Mouse (Mus musculus) lung, adult 2 months (tissue): ENCODE data around the gene Flywch1. TPM values are rescaled to one million over a fixed set of nuclear protein-coding genes. Genes with fewer than 3 reads are reported as not detected.

Experiments
- DNase-seq: peaks from one replicate; pipeline ENCODE4 v3.0.0; 2022
- H3K4me1 ChIP-seq: fragments of 200-500 bp; 2 replicates; pipeline ENCODE4 v1.6.1; 2011; ENCODE audit warnings: low read length; ENCODE audit not compliant: control insufficient read depth, insufficient read depth
- H3K4me3 ChIP-seq: fragments of 200-500 bp; replicated peaks from 2 replicates; pipeline ENCODE3; 2011; ENCODE audit warnings: low read depth, mild to moderate bottlenecking, control low read depth, low read length; ENCODE audit errors: extremely low read depth
- CTCF ChIP-seq: fragments of 200-500 bp; IDR thresholded peaks from 2 replicates; pipeline ENCODE4 v1.5.1; 2011; ENCODE audit warnings: mild to moderate bottlenecking, low read length, control low read depth; ENCODE audit not compliant: insufficient read depth
- POLR2A ChIP-seq: fragments of 200-500 bp; IDR thresholded peaks from 2 replicates; pipeline ENCODE4 v1.6.1; 2011; ENCODE audit warnings: low read depth, mild to moderate bottlenecking, control low read depth, low read length, borderline replicate concordance; ENCODE audit errors: extremely low read depth
- WGBS: fragments of 180-500 bp; shearing (Covaris S2); methylation state at CpG from one replicate; pipeline ENCODE4 v1.1.7; 2018; 5-methylcytosine and 5-hydroxymethylcytosine counted together
- polyA plus RNA-seq: library from polyadenylated mRNA; depleted of rRNA; stranded (reverse); fragments of >200 nt; gene quantifications from 2 replicates; pipeline ENCODE4 v1.2.3, GENCODE M21; 2012; rRNA removed

Gene Flywch1
- polyA plus RNA-seq, result 37.1 and 39.1 TPM in 2 replicates

DNA sequence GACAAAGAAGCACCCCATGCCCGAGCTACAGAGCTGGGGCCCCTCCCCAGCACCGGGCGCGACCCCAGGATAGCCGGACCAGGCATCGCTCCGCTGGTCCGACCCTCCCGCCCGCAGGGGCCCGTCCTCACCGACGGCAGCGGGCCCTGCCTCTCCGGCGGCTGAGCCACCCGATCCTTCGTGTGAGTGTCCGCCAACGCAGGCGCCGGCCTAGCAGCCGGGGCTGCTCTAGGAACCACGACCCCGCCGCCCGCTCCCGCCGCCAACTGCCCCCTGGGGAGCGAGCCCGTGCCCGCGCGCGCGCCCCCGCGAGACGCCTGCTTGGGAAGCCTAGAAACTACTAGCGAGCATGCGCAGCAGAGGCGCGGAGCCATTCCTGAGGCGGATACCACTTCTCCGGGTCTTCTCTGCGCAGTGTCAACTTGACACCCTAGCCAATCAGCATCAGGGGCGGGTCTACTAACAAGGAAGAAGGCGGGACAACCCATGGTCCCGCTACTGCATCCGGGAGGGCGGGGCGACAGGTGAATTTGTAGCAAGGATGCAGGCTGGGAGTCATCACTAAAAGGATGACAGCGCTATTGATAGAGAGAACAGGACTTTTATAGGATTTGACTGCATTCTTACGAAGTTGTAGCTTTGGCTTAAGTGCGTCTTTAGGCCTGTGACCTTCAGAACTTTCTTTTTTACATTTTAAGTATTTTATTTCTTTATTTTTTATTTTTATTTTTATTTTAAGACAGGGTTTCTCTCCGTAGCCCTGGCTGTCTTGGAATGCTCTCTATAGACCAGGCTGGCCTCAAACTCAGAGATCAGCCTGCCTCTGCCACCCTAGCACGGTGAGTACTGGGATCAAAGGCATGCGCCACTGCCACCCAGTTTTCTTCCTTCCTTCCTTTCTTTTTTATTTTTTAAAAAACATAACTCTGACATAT, at the start of gene Flywch1:
TSS of gene Flywch1 (minus strand) at position 319 of the 935 bp plus-strand sequence.
- WGBS, result 3% methylated on average over 57 of the region's 58 CpGs
- TF ChIP-seq CTCF, result no peak
- TF ChIP-seq POLR2A, result 0 out of 2 replicates have a peak, but pooled peaks have one; percentile 27
- Histone ChIP-seq H3K4me3 (peak within 1 kb of the TSS; percentile 67), H3K4me1 (no peaks in the 10 kb centered on the region; the same call in none of the 2 replicates)
- peak; percentile 96 for DNase-seq

DNA sequence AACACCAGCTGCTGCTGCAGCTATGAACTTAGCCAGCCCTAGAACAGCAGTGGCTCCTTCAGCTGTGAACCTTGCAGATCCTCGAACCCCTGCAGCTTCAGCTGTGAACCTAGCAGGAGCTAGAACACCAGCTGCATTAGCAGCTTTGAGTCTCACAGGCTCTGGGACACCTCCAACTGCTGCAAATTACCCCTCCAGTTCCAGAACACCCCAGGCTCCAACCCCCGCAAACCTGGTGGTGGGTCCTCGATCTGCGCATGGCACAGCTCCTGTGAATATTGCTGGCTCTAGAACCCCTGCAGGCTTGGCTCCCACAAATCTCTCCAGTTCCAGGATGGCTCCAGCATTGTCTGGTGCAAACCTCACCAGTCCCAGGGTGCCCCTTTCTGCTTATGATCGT, 49.3 kb upstream of the Flywch1 start:
- no peak for DNase-seq

DNA sequence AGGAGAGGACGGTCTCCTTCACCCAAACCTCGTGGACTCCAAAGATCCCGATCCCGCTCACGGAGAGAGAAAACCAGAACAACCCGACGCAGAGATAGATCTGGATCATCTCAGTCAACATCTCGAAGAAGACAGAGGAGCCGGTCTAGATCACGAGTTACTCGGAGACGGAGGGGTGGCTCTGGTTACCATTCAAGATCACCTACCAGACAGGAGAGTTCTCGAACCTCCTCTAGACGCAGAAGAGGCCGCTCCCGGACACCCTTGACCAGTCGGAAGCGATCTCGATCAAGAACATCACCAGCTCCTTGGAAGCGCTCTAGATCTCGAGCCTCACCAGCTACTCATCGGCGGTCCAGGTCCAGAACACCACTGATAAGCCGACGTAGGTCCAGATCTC, 47.8 kb upstream of the Flywch1 start:
- no peaks in the 10 kb centered on the region for H3K4me1 ChIP-seq
- no peak overlapping the region for H3K4me3 ChIP-seq
- no peak for DNase-seq
- TF ChIP-seq CTCF (no peak), POLR2A (no peak)
- WGBS, result 96% methylated on average over 25 of the region's 25 CpGs

More for the DNA sequence above, 49.3 kb upstream of the Flywch1 start:
- H3K4me1 ChIP-seq, result no peaks in the 10 kb centered on the region
- TF ChIP-seq POLR2A (no peak), CTCF (no peak)
- no peak overlapping the region for H3K4me3 ChIP-seq
- 98% methylated on average over 5 of the region's 5 CpGs for WGBS

DNA sequence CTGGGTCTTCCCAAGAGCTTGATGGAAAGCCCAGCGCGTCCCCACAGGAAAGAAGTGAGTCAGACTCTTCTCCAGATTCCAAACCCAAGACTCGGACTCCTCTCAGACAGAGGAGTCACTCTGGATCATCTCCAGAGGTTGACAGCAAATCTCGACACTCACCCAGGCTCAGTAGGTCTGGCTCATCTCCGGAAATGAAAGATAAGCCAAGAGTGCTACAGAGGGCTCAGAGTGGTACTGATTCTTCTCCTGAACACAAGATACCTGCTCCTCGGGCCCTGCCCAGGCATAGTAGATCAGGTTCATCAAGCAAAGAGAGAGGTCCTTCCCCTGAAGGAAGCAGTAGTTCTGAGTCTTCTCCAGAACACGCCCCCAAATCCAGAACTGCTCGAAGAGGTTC, 47.2 kb upstream of the Flywch1 start:
- no peaks in the 10 kb centered on the region for H3K4me1 ChIP-seq
- TF ChIP-seq POLR2A, result no peak
- no peak for TF ChIP-seq CTCF
- WGBS, result 98% methylated on average over 8 of the region's 8 CpGs

DNA sequence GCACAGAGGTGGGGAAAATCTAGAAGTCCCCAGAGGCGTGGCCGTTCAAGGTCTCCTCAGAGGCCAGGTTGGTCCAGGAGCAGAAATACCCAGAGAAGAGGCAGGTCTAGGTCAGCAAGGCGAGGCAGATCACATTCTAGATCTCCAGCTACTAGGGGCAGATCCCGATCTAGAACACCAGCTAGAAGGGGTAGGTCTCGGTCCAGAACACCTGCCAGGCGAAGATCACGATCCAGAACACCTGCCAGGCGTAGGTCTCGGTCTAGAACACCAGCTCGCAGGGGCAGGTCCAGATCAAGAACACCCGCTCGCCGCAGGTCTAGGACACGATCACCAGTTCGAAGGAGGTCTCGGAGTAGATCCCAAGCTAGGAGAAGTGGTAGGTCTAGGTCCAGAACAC, 44.2 kb upstream of the Flywch1 start:
- TF ChIP-seq POLR2A (no peak), CTCF (no peak)
- H3K4me1 ChIP-seq, result no peaks in the 10 kb centered on the region
- WGBS, result 99% methylated on average over 16 of the region's 16 CpGs
- DNase-seq, result no peak
- no peak overlapping the region for H3K4me3 ChIP-seq

More for the DNA sequence above, 47.2 kb upstream of the Flywch1 start:
- no peak overlapping the region for H3K4me3 ChIP-seq
- no peak for DNase-seq

DNA sequence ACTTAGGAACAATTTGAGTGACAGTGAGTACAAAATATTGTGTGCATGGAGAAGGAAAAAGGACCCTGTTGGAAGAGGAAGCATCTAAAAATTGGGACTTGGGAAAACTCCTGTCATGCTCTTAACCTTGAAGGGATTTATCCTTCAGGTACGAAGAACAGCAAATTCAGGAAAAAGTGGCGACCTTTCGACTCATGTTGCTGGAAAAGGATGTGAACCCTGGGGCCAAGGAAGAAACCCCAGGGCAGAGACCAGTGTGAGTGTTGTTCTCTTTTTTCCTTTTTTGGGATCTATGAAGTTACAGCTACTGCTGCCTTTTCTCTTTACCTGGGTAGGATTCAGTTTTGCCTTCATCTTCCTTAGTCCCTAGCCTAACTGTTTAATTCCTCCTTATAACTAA, 36.5 kb upstream of the Flywch1 start:
- TF ChIP-seq CTCF (no peak), POLR2A (no peak)
- WGBS, result 80% methylated on average over 3 of the region's 3 CpGs
- Histone ChIP-seq H3K4me3 (no peak overlapping the region), H3K4me1 (peaks cover 14% of the 10 kb centered on the region)
- DNase-seq, result no peak

DNA sequence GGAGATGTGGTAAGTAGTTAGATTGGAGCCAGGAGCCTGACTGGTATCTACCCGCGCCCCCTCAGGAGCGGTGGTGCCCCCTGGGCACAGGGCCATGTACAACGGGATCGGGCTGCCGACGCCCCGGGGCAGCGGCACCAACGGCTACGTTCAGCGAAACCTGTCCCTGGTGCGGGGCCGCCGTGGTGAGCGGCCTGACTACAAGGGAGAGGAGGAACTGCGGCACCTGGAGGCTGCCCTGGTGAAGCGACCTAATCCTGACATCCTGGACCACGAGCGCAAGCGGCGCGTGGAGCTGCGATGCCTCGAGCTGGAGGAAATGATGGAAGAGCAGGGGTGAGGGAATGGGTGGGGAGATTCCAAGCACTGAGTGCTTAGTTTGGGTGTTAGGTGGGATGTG, 35.5 kb upstream of the Flywch1 start:
- 42% methylated on average over 25 of the region's 25 CpGs for WGBS
- H3K4me3 ChIP-seq, result no peak overlapping the region
- TF ChIP-seq POLR2A, result no peak
- DNase-seq, result no peak
- peaks cover 16% of the 10 kb centered on the region for H3K4me1 ChIP-seq

DNA sequence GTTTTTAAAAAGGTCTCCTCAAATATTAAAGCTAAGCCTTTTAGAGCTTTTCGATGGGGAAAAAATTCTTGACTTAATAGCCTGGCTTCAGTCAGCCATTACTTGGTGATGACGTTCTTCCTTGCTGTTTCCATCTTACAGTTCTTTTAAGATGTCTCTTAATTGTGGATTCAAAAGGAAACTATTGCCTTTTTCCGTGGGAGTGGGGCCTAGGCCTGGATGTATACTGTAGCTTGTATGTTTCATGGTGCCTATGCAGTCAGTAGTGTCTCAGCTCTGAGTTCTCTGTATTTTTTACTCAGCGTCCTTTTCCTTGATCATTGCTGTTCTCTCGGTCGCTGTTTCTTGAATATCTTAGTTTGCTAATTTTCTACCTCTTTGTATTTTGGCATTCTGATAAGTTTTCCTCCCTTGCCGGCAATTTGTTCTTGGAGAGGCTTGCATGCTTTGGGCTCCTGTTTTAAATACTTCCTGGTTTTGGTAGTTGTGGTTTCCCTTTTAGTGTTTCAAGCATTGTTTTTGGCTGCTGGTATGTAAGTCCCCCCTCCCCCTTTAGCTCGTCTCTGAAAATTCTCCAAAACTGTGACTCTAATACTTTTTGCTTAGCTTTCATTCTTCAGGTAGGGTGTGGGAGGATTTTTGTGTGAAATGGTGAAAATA, 33.2 kb upstream of the Flywch1 start:
- under 1% methylated on average over 8 of the region's 8 CpGs for WGBS
- peaks cover 16% of the 10 kb centered on the region for H3K4me1 ChIP-seq
- DNase-seq, result no peak
- H3K4me3 ChIP-seq, result peak overlapping the region; percentile 89
- TF ChIP-seq CTCF (no peak), POLR2A (no peak)

DNA sequence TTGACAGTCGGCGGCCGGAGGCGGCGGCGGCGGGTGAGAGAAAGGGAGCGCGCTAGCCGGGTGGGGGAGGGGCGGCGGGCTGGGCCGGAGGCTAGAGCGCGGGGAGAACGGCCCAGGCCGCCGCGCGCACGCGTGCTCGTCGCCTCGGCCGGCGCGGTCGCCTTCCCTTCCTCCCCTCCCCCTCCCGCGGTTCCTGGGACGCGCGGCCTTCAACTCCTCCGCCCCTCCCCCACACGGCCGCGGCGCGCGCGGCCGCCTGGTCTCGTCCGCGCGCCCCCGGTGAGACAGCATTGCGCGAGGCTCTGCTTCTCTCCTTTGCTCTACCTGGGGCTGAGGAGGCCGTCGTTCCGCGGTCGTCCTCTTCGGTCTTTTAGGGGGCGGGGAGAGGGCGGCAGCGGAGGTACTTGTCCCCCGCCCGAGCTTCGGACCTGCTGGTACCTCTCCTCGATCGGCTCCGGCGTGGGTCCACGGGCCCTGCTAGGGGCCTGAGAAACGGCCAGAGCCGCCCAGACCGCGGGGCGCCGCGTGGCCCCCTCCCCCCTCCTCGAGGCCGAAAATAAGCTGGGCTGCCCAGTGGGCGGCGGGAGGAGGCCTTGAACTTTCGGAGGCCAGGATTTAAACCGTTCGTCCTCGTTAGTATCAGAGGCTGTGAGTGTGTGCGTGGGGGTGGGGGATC, 32.1 kb upstream of the Flywch1 start:
- TF ChIP-seq CTCF, result no peak
- no peak for TF ChIP-seq POLR2A
- H3K4me3 ChIP-seq, result peak overlapping the region; percentile 89
- H3K4me1 ChIP-seq, result peaks cover 16% of the 10 kb centered on the region
- under 1% methylated on average over 56 of the region's 83 CpGs for WGBS
- DNase-seq, result no peak

DNA sequence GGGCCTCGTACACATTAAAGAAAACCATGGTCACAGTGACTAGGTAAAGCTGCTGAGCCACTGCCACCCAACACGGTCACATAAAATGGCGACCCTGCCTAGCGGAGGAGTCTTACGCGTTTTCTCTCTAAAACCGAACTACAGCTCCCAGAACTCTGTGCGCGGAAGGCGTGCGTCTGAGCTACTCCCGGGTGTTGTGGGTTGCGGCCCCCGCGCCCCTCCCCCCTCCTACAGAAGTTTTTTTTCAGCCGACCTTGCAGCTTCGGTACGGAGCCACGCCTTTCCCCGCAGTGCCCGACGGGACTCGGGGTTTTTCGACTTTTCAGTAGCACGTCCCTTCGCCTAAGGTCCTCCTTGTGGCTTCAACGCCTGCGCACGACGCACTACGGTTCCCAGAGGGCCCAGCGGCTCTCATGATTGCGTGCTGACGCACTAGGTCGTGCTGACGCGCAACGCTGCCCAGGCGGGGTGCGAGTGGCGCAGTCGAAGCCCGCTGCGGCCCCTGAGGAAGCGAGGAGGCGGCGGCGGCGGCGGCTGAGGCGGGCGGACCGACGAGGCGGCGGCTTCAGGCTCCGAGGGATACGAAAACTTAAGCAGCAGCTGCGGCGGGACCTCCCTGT, 31.5 kb upstream of the Flywch1 start:
- 1% methylated on average over 60 of the region's 60 CpGs for WGBS
- Histone ChIP-seq H3K4me3 (peak overlapping the region; percentile 89), H3K4me1 (peaks cover 16% of the 10 kb centered on the region)
- DNase-seq, result peak; percentile 94
- no peak for TF ChIP-seq CTCF
- peak; percentile 96 for TF ChIP-seq POLR2A
